Mouse (Mus musculus): ENCODE results near the gene Alpk3.

- TF ChIP-seq CTCF (IDR thresholded peaks at IDR 0.05; ENCODE audit: insufficient read depth, low read length): no peak
- no peak for TF ChIP-seq POLR2A (IDR thresholded peaks at IDR 0.05; ENCODE audit: borderline replicate concordance, extremely low read depth, low read depth, low read length)
Measured at GRCm38 (mm10) chr7:81139100-81139499, 81.7 kb downstream of the Alpk3 start.
